Mouse (Mus musculus) cerebellum, adult 8-10 months (tissue): Measurements from ENCODE around the gene Slx1b.
A peak's percentile ranks its signal among the peaks of the same experiment; 100 is the strongest.
"Not testable (repeated sequence)": the region's sequence is repeated elsewhere in the genome, so short reads cannot be mapped to it uniquely, and the experiment has no call there.

Experiments used
- DNase-seq: peaks from one replicate; pipeline ENCODE4 v3.0.0; 2022

The Slx1b gene

DNA sequence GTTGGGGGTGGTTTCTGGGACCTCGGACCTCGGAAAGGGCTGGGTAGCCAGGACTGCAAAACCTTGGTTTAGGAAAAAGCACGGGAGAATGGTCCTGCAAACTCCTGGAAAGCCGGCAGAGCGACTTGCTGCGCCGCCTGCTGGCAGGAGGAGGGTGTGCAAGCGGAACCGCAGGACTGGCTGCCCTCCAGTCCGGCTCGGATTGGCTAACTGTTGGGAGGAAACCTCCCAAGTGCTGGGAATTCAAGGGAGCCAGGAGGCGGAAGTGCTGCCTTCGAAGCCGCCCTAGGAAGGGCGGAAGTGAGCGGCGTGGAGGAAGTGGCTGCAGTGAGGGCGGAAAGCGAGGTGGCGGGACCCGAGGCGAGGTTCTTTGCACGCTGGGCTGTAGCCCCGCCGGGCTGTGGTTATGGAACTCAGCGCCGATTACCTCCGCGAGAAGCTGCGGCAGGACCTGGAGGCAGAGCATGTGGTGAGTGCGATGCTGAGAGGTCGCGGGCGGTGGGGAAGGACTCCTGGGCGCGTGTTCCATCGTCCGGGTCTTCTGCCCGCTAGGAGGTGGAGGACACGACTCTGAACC is at the start of gene Slx1b:
TSS of gene Slx1b (minus strand) at position 154 of the 577 bp plus-strand sequence.
- peak; percentile 92 for DNase-seq

DNA sequence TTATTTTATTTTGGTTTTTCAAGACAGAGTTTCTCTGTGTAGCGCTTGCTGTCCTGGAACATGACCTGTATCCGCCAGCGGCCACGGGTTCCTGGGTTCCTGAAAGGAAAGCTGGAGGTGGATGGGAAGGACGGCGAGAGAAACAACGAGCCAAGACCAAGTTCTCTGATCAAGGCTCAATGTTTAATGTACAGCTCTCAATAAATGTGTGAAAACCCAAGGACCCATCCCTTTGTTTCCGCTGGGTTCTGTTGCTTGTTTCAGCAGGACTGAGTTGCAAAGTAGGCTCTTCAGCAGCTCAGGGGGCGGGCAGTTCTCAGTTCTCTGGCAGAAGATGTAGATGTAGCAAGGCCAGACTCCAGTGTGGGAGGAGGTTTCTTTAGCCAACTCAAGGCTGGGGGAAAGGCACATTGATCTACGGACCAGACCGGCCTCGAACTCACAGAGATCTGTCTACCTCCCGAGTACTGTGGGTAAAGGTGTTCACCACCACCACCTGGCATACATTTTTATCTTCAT is 46.4 kb upstream of the Slx1b start:
- no peak for DNase-seq

DNA sequence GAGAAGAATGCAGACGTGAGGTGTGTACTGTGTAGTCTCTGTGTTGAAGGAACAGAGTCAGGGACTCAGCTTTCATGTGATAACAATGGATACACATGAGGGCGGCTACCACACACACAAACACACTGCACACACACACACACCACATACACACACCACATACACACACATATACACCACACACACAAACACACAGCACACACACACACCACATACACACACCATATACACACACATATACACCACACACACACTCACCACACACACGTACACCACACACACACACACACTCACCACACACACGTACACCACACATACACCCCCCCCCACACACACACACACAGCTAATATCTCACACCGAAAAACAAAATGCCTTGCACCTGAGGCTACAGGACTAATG is 45.9 kb upstream of the Slx1b start:
- no peak for DNase-seq

DNA sequence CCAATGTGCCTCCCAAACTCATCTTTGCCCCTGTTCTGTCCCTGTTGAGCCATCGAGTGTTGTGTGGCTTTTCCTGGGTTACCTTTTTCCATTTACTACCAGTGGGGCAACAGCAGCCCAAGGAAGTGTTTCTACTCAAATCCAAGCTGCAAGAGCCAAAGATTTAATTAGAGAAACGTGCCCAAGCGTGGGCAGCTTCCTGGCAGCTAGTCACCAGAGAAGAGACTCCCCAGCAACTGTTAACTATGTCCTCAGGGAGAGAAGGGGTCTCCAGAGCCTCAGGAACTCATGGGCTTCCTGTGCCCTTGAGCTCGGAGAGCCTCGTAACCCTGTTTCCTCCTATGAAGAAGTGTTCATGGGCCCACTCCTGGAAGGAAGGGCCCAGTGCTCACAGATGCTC is 45.4 kb upstream of the Slx1b start:
- no peak for DNase-seq

DNA sequence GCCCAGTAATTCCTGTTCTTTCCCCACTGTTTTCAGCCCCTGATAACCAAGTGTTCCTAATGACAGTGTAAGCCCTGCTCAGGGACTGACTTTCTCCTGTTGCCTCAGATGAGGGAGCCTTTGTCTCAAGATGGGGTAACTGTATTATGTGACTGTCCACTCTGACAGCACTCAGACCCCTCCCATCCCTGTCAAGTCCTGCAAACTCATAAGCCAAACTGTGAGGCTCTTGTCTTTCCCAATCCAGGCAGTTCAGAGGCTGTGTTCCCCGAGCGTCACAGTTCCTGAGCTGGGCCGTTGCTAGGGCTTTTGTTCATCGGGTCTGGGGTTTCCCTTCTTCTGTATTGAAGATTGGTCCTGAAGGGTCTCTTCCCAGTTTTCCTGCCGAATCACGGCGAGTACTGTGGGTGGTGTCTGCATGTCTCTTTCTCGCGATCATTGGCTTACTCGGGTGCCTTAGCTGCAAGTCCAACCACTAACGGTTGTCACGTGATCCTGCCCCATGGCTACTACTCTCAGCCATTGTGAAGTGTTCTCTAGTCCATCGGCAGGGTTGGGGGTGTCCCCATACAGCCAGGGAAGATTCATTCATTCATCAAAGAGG is 44.6 kb upstream of the Slx1b start:
- no peak for DNase-seq

DNA sequence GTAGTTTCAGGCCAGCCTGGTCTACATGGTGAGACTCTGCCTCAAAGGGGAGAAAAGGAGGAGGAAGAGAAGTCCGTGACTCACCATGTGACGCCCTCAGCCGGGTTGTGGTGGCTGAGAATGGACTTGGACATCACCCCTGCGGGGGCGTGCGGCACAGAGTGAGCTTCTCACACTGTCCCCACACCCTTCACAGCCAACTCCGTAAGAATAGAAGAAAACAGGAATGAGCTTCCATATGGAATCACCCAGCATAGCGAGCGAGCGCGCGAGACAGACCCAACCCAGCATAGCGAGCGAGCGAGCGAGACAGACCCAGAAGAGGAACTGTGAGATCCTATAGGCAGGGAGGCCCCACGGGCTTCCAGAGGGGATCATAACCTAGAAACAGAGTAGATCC is 44.0 kb upstream of the Slx1b start:
- DNase-seq = no peak

DNA sequence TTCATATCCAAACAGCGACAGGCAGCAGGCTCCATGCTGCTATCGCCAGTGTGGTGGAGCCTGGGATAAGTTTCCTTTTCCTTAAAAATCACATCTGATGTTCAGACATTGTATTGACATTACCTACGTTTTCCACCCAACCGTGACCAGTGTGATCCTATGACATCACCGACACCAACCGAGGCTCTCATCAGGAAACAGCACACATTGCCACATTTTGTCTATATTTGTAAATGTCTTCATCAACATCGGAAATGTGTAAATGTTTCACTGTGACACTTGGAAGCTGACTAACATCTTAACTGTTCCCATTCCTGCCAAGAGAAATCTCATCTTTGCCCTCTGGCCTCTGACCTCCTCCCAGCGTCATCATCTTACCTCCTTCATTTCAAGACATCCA is 40.5 kb upstream of the Slx1b start:
- no peak for DNase-seq

DNA sequence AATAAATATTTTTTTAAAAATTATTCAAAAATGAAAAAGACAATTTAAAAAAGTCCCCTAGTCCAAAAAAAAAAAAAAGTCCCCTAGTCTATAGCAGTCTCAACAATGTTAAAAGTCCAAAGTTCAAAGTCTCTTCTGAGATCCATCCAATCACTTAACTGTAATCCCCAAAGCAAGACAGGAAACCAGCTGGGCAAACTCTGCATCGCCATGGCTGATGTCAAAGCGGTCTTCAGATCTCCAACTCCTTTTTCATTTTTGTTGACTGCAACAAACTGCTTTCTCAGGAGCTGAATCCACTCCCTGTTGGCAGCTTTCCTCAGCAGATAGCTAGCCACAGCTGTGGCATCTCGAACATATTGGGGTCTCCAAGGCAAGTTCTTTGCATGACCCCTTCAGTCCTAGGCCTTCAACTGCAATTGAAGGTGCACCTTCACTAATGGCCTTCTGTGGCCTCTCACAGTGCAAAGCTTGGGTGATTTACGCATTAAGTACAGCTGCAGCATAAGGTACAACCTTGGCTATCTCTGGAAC is 34.7 kb upstream of the Slx1b start:
- DNase-seq = not testable (repeated sequence)

DNA sequence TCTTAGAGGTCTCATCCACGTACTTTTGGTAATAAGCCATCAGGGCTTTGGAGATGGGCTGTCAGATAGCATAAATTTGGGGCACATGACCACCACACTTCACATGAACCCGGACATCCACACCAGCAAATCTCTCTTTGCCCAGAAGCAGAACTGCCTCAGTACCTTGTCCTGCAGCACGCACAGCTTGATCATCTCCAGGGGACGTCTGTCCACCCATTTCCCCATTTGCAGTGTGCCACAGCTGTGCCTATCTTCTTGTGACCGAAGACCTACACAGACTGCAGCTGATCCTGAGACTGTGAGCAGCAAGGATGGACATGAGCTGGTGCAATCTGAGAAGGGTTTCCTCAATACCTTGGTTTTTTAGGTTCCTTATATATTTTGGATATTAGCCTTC is 30.1 kb upstream of the Slx1b start:
- no peak for DNase-seq

DNA sequence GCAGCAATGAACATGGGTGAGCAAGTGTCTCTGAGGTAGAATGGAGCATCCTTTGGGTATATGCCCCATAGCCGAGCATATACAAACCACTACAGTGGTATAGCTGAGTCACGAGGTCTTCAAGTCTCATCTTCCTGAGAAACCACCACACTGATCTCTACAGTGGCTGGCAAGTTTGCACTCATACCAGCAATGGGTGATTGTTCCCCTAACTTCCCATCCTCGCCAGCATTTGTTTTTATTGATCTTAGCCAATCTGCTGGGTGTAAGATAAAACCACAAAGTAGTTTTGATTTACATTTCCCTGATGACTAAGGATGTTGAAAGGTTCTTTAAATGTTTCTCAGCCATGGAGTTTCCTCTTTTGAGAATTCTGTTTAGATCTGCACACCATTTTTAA is 29.5 kb upstream of the Slx1b start:
- no peak for DNase-seq

DNA sequence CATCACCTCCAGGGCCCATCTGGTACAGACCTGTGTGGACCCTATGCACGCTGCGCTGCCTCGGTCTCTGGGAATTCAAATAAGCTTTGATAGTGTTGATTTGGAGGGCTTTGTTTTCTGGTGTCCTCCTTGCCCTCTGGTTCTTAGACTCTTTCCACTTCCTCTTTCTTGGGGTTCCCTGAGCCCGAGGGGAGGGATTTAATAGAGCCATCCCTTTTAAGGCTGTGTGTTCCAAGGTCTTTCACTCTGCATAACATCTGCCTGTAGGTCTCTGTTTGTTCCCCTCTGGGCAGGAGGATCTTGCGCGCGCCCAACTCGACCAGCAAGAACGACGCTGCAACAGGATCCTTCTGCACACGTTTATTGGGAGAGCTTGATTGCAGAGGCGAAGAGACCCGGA is 26.1 kb upstream of the Slx1b start:
- DNase-seq = no peak

DNA sequence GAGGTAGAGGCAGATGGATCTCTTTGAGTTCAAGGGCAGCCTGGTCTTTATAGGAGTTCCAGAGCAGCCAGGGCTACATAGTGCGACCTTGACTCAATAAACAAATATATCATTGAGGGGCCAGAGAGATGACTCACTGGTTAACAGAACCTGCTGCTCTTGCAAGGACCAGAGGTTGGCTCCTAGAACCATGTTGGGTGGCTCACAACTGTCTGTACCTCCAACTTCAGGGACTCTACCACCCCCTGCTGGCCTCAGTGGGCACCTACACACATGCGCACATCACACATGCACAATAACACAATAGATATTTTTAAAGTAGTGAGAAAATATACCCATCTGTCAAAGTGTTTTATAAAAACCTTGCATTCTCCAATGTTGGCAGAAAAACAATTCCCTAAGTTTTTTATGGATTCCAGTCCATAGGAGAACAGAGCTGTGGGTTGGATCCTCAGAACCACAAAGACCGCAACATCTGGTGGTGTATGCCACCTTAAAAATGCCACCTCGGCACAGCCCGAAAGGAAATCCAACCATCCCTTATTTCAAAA is 23.3 kb upstream of the Slx1b start:
- no peak for DNase-seq

DNA sequence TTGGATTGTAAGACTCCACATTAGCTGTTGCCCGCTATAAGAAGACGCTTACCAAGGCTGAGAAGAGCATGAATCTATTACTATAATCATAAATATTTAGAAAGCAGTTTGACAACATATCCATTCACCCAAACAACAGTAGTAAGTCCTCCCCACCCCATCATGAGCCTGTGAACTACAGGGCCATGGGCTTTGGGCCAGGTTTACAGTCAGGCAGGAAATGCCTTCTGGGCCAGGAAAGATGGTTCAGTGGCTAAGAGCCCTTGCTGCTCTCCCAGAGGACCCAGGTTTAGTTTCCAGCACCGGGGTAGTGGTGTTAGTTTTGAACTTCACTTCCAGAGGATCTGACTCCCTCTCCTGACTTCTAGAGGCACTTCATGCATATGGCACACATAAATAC is 22.0 kb upstream of the Slx1b start:
- DNase-seq = no peak

DNA sequence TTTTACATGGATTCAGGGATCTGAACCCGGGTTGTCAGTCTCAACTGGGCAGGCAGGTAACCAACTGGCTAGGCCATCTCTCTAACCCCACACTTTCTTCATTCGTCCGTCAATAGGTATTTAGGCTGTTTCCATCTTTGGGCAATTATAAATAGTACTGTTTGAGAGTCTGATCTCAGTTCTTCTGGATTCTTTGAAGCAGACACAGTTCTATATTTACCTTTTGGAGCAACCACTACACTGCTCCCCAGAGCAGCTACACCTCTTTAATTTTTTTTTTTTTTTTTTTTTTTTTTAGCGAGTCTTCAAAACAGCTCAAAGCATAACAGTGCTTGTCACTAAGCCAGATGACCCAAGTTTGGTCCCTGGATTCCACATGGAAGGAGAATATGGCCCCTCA is 20.1 kb upstream of the Slx1b start:
- DNase-seq = no peak

DNA sequence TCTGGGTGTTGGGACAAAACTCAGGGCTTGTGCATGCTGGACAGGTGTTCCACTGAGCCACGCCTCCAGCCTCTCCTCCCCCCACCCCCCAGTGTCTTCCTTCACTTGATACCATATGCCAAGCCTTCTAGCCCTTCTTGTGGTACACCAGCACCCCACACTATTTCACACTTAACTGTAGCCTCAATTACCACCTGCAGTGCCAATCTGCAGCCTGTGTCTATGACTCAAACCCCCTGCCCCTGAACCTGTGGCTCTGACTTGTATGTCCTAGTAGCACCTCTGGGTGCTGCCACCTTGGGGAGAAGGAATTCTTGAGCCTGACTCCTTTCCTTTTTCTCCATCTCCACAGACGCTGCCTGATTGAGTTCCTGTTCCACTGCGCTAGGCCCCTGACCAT is 16.3 kb upstream of the Slx1b start:
- no peak for DNase-seq

DNA sequence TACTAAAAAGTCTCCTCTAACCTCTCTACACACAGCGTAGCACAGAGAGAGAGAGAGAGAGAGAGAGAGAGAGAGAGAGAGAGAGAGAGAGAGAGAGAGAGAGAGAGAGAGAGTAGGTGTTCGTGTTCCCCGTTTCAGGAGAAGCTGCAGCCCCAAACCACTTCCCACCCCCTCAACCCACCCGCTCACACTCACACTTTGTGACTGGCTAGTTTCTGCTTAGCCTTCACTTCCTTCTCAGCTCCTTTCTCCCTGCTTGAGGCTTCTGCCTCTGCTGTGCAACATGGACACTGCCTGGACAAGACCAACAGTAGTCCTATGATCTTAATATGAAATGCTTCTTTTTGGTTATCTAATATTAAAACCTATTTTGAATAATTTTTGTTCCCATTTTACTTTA is 14.7 kb upstream of the Slx1b start:
- no peak for DNase-seq

DNA sequence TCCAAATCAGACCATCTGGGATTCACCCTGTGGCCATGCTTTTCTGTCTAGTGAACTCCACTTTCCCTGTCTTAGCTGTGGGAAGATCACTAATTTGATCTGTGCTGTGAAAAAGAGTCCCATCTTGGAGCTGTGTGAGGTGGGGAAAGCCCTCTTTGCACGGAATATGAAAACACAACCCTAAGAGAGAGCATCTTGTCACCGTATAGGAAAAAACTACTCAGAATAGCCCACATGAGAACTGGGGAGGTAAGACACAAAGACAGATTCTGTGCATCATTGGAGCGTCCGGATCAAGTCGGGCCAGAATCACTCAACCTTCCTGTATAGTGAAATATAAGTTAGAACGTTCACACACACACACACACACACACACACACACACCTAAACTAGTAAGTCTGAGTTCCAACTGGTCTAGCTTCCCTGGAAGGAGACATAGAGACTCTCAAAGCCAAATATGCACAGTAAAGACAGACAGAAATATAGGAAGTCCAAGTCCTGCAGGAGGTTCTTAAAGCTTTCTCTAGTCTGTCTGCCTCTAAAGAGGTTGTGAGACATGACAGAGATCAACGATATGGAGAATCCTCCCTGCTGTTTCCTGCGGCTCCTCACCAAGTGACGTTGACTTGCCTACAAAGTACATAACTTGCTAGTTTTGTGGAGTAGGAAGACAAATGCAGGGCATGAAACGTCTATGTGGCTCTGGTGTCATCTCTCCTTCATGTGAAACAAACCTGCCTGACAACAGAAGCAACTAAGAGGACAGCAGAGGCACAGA is 12.8 kb upstream of the Slx1b start:
- DNase-seq = no peak

DNA sequence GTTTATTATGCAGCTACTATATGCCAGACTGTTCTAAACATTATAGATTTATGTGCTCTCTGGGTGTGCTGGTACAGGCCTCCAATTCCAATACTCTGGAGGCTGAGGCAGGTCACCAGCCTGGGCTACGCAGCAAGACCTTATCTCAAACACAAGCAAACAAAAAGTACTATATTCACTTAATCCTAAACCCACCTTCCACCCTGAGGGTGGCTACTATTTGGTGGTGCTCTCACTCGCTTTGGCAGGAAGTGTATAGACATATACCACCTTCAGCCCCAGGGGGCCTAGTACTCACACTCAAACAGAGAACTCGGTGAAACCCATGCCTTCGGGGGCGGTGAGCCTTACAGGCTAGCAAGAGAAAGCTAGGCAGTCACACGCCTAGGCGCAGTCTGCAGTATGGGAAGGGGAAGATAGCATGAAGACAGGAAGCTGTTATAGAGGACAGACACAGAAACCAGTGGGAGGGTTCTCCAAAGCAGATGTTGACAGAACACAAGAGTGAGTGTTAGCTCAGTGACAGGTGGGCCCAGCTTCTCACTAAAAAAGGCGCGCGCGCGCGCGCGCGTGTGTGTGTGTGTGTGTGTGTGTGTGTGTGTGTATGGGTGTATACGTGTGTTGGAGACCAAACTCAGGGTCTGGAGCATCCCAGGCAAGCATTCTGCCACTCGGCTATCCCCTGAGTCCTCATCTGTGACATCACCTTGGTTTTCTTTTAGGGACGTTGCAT is 12.0 kb upstream of the Slx1b start, which contains the start of gene Coro1a:
TSS of gene Coro1a (minus strand) at position 346 of the 733 bp plus-strand sequence.
- DNase-seq = no peak

DNA sequence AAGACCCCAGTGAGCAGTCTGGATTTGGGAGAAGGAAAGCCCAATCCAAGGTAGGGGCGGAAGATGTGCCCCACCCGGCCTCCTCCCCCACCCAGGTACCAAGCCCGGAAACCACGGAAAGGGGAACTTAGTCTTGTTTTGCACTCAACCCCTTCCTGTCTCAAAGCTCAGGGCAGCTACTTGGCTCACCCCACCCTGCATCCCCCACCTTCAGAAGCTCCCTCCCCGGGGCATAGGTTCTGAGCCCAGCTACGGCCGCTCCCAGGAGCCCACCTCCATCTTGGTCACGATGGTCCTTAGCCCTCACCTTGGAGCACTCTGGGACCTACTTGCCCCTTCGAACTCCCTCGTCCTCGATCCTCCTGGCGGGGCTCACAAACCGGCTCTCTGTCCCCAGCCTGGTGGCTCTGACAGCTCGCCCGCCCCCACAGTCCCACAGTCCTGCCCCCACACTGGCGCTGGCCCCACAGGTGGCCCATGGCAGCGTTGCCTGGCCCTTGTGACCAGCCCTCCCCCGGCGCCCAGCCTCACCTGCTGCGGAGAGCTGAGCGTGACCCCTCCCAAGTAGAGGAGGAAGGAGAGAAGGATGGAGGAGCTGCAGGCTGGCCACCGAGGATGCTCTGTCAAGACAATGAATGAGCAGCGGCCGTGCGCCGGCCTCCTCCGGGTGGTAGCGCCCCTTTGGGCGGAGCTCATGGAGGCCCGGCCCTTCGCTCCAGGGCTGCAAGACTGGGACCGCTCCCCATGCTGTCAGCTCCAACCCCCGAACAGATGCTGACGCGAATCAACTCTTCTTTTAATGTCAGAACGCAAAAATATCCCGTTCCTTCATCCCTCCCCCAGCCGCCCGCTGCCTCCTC is 8.8 kb upstream of the Slx1b start:
- peak; percentile 87 for DNase-seq

DNA sequence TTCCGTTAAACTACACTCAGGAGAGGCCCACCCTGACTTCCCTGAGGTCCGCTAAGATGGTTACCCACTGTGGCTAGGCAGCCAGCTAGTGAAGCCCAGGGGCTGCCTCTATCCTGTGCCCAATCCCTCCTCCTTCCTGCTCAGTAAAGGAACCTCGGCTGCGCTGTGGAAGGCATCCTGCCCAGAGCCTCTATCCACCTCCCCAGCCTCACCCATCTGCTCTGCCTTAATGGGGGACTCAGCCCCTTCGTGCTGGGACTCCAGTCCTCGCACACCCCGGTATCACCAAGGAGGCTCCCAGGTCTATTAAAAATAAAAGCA is 8.1 kb upstream of the Slx1b start:
- DNase-seq = peak; percentile 40

DNA sequence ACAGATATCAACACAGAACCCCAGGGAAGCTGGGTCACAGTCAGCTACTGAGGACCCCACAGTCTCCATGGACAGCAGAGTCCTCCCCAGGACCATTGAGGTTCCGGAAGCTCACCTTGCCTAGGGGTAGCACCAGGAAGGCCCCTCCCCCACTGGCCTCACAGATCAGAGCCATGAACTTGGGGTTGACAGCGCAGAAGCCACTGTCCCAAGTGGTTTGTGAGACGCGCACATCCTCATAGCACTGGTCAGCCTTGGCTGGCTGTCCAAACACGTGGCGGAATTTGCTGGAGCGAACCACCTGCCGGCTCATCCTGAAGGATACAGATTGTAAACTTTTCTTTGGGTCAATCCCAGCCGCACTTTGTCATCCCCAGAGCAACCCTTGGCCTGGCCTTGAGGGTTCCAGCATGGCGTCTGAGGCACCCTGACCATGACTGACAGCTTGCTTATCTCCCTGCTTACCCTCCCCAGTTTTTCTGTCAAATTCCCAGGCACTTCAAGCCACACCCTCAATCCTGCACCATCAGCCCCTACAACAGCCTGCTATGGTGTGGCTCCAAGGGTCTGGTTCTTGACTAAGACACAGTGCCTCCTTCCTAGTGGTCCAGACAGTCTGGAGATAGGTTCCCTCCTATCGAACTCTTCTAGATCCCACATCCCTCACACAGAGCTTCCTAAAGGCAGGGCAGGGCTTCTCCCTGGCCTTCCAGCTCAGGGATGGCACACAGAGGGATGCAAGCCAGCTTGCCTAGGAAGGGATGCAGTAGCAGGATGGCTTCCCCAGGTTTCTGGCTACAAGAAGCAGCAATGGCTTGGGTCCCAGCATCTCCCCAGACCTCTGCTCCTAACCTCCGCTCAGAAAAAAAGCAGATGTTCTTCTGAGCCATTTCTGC is 7.5 kb upstream of the Slx1b start:
- DNase-seq = peak; percentile 52
